Mouse (Mus musculus) cerebral cortex, adult 2 months (tissue): ENCODE data around the gene Cdc42ep3.

Source experiments
- WGBS: fragments of 180-500 bp; shearing (Covaris S2); methylation state at CpG from one replicate; pipeline ENCODE4 v1.1.7; 2018; 5-methylcytosine and 5-hydroxymethylcytosine counted together

Gene Cdc42ep3

GRCm38 (mm10) chr17:79345001-79345709 lies 9.7 kb downstream of the Cdc42ep3 start:
- WGBS = 81% methylated on average over 25 of the region's 25 CpGs

DNA sequence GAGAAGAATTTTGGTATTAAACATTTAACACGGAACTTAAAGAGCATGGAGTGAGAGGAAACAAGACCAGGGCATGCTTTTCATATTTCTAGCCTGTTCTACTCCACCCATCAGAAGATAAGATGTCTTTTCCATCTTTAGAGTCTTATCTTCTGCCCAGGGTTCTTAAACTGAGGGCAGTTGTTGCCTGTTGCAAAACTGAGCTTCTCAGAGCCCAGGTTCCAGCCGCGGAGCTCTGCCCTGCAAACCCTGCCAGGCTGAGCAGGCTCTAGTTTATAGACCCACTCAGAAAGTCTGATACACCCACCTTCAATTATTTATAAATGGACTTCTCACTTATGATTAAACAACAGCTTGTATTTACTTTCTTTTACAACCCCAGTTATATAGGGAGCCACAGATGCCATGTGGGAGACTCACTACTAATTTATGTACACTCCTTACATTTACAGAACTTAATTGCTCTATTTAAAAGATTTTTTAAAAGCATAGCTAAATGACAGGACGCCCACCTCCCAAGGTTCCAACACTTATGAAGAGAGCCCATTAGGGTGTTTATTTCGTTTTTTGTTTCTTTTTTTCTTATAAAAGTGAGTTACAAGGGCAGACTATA lies 11.5 kb downstream of the Cdc42ep3 start:
- WGBS = 66% methylated on average over 5 of the region's 5 CpGs

DNA sequence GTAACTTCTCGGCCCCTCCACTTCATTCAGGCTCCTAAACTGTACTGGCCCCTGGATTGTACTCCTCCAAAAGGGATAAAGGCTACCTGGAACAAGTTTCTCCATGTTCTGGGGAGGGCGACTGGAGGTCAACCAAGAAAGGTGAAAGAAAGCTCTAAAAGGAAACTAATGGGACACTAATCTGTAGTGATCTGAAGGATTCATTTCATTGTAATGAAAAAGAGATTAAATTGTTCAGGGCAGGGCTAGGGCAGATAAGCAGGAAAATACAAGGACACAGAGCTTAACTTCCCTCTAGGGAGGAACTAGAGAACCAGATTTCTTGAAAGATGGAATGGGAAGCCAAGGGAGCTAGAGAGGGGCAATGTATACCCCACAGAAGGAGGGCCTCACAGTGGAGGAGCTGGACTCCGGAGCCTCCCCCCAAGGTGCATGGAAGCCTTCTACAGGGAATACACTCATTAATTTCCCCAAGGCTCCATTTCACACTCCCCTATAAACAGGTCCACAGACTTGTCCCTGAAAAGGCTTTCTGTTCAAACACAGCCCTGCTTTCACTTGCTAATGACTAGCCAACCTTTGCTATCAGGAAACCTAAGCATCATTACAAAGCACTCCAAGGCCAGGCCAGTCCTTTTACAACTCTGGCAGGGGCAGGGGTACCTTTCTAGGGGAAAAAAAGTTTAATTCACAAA lies 12.1 kb downstream of the Cdc42ep3 start:
- WGBS = 82% methylated on average over 3 of the region's 3 CpGs

- 75% methylated on average over 7 of the region's 7 CpGs for WGBS
Observed at GRCm38 (mm10) chr17:79341946-79342470, 12.9 kb downstream of the Cdc42ep3 start.

GRCm38 (mm10) chr17:79337494-79337893 lies 17.4 kb downstream of the Cdc42ep3 start:
- 75% methylated on average over 3 of the region's 3 CpGs for WGBS

DNA sequence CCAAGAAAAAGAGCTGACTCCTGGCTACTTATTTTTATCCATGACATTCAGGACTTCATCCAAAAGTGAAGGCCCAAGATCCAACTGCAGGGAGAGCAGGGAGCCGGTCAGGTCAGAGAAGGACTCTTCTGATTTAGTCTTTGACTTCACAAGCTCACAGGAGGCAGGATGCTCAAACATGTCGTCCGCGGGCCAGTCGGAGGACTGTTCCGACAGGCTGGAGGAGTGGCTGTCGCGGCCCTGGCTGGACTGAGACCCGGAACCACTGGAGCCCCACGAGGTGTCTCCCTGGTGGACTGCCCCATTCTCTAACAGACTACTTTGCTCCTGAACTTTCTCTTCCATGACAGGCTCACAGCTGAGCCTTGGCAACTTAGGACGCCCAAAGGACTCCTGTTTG lies 20.2 kb downstream of the Cdc42ep3 start:
- WGBS = 81% methylated on average over 11 of the region's 11 CpGs

- 82% methylated on average over 9 of the region's 9 CpGs for WGBS
Observed at GRCm38 (mm10) chr17:79333650-79334049, 21.2 kb downstream of the Cdc42ep3 start.

- 83% methylated on average over 3 of the region's 3 CpGs for WGBS
Observed at GRCm38 (mm10) chr17:79332864-79333263, 22.0 kb downstream of the Cdc42ep3 start.

GRCm38 (mm10) chr17:79330397-79330796 lies 24.5 kb downstream of the Cdc42ep3 start:
- 95% methylated on average over 2 of the region's 2 CpGs for WGBS

- WGBS = 43% methylated on average over 4 of the region's 4 CpGs
Observed at GRCm38 (mm10) chr17:79326868-79327376, 28.0 kb downstream of the Cdc42ep3 start.

DNA sequence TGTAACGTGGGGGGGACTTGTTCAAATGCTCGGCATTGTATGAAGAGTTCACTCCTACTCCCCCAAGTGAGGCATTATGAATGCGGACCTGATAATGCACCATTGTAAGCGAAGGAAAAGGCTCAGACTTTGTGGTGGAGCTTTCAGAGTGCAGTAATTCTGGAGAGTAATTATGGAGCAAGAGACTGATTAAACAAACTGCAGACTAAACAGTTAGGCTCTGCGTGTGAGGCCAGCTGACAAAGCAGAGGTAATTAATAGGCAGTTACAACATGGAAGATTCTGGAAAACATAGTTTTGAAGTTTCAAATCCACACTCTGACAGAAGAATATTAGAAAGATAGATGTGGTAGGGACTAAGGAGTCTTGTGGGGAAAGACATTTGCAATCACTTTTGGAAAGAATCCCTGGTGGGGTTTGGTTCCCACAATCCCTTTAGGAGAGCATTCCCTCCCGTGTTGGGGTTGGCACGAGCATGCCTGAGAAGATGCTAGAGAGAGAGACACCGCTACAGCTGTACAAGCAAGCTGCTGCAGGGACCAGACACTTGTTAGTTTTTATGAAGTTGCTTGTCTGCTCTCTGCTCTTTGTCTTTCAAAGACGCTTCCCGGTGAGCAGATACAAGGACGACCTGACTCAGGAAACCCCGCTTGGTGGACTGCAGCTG lies 37.7 kb downstream of the Cdc42ep3 start:
- 56% methylated on average over 12 of the region's 12 CpGs for WGBS

- WGBS = 64% methylated on average over 4 of the region's 4 CpGs
Observed at GRCm38 (mm10) chr17:79315415-79316094, 39.3 kb downstream of the Cdc42ep3 start.

GRCm38 (mm10) chr17:79310465-79310864 lies 44.4 kb downstream of the Cdc42ep3 start:
- WGBS = 94% methylated on average over 1 of the region's 1 CpGs

GRCm38 (mm10) chr17:79309506-79309905 lies 45.4 kb downstream of the Cdc42ep3 start:
- 96% methylated on average over 1 of the region's 1 CpGs for WGBS

GRCm38 (mm10) chr17:79305644-79306043 lies 49.2 kb downstream of the Cdc42ep3 start:
- 37% methylated on average over 7 of the region's 7 CpGs for WGBS

DNA sequence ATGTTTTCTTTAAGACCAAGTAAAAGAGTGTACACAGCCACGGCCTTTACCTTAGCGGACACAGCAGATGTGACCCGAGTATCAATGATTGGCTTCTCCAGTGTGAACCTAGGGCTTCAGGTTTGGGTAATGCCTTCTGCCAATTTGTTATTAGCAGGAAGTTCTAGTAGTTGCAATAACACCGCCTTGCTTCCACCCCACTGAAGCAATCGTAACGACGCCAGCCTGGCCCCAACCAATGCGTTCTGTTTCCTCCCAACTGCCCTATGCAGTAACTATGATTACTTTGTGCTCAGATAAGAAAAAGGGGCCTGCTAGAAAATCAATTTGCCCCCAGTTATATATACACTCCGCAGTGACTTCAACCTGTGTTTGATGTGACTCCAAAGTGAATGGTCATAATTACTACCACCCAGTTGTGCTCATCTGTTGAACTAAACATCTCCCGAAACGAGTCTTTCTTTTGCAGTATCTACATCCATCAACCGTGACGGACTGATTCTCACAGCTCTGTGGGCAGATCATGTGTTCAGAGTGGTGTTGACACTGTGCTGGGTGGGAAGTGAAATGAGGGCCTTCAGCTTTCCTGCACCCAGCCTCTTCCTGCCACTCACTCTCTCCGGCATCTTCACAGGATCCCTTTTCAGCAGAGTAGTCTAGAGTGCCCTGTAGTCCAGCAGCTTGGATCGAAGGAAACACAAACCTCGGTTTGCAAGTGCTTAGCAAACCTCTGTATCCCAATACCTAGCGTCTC lies 51.0 kb downstream of the Cdc42ep3 start:
- 91% methylated on average over 17 of the region's 17 CpGs for WGBS

GRCm38 (mm10) chr17:79303238-79303637 lies 51.7 kb downstream of the Cdc42ep3 start:
- 91% methylated on average over 3 of the region's 3 CpGs for WGBS

DNA sequence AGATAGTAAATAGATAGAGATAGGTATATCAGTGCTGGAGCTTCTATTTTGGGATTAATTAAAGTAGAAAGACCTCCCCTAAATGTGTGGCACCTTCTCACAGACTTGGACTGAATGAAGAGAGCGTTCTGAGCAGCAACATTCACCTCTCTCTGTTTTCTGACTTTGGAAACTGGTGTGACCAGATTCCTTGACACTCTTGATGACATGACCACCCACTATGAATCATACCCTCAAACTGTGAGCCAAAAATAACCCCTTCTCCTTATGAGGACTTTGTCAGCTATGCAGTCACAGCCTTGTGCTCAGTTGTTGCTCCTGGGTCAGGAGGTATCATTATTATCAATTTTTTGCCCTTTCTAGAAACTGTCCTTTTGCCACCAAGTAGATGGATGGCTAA lies 55.0 kb downstream of the Cdc42ep3 start:
- WGBS = 84% methylated on average over 1 of the region's 1 CpGs

DNA sequence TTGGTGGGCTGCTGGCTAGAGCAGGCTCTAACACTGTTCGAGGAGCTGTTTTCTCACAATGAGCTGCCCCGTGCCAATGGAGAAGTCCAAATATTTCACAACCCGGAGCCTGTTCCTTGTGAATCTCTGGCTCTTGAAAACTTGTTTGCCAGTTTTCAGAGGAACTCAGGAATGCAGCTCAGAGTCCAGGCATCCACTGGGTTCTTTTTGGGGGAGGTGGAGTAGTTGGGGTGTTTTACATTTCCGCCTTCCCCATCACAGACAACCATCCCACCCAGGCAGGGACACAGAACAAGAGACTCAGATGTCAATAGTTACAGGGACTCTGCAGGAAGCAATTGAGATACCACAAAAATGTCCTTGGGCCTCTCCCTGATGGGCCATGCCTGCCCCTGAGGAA lies 59.0 kb downstream of the Cdc42ep3 start:
- 73% methylated on average over 4 of the region's 4 CpGs for WGBS

GRCm38 (mm10) chr17:79291672-79292071 lies 63.2 kb downstream of the Cdc42ep3 start:
- 81% methylated on average over 5 of the region's 5 CpGs for WGBS

DNA sequence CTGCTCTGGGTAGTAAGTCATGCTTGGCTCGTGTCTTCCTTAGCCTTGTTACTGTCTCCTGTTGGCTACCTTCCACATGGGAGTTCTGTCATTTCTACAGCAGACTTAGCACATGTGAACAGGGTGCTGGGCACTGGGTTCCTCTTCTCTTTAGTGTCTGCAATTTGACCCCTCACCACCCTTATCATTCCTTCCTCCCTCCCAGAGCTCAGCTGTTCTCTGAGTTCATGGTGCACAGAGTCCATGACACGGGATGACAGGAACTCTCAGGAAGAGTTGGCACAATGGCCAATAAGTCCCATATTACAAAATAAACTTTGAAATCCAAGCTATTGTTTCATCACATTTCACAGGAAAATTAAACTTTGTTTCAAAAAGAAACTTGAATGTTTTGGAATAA lies 64.2 kb downstream of the Cdc42ep3 start:
- 70% methylated on average over 2 of the region's 2 CpGs for WGBS
